Mouse (Mus musculus) right cerebral cortex, postnatal 4 days (tissue): ENCODE results near the gene Misp.
A peak's percentile ranks its signal among the peaks of the same experiment; 100 is the strongest.

Experiments
- DNase-seq: peaks from one replicate; pipeline ENCODE4 v3.0.0-alpha.2; 2022

Gene Misp

GRCm38 (mm10) chr10:79820782-79821181, at the start of gene Misp:
Gene Misp, plus strand, starts transcription at chr10:79820989.
- DNase-seq, result no peak

DNA sequence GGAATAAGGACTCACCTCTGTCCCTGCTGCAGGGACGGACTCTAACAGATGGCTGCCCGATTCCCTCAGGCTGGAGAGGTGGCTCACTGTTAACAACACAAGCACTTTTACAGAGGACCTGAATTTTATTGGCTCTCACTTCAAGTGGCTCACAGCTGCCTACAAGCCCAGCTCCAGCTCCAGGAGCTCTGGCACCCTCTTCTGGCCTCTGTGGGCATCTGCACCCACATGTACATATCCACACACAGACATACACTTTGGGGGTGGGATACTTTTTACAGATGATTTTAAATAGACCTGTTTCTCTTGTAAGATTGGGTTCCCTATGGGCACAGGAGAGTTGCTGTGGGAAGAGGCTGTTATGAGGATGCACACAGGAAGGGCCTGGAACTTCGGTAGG, 48.5 kb upstream of the Misp start:
- no peak for DNase-seq

GRCm38 (mm10) chr10:79773208-79773607, 47.6 kb upstream of the Misp start:
- no peak for DNase-seq

GRCm38 (mm10) chr10:79774486-79775279, 46.1 kb upstream of the Misp start:
- no peak for DNase-seq

DNA sequence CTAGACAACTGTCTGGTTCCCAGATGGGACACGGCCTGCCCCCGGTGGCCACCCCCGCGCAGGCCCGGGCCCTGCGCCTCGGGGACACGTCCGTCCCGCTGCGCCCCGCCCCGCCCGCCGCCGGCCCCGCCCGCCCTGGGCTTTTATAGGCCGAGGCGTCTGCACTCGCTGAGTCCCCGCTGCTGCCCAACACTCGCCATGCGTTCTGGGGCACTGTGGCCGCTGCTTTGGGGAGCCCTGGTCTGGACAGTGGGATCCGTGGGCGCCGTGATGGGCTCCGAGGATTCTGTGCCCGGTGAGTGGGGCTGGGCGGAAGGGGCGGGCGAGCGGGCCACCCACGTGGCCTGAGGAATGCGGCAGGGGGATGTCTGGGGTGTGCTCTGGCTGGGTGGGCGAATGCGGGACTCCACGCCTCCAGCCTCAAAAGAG, 43.7 kb upstream of the Misp start, which contains the start of gene Fstl3:
Gene Fstl3, plus strand, starts transcription at position 170 of the 429 bp plus-strand sequence.
- DNase-seq, result no peak

- DNase-seq, result peak; percentile 59
Measured at GRCm38 (mm10) chr10:79778006-79778405, 42.8 kb upstream of the Misp start.

GRCm38 (mm10) chr10:79779193-79779592, 41.6 kb upstream of the Misp start:
- DNase-seq, result no peak

- peak; percentile 98 for DNase-seq
Measured at GRCm38 (mm10) chr10:79779784-79780663, 40.8 kb upstream of the Misp start.

DNA sequence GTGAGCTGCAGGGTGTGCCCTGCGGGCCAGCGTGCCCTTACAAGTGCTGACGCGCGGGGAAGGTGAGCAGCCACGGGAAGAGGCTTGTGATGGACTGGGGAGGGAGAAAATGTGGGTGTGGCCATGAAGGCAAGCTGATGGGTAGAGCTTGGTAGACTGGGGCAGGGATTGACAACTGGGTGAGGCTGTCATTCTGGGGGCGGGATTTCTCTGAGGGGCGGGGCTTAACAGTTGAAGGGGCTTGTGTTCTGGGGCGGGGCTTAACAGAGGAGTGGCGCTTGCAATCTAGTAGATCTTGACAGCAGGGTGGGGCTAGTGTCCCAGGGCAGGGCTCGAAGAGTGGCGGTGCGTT, 40.1 kb upstream of the Misp start:
- DNase-seq, result peak; percentile 65

GRCm38 (mm10) chr10:79781139-79781538, 39.6 kb upstream of the Misp start:
- no peak for DNase-seq

DNA sequence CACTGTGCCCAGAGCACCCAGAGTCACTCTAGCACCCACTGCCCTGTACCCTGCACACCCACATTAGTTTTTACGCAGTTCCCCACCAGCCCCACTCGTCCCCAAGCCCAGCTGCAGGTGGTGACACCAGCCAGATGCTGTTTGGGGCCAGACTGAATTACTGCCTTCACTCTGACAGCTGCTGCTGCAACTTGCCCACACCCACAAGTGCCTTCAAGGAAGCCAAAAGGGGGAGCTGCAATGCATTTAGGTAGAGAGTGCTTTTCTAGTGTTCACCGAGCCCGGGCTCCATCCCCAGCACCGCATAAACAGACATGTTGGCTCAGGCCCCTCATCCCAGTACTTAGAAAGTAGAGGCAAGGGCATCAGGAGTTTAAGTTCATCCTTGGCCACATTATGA, 38.8 kb upstream of the Misp start:
- DNase-seq, result no peak

DNA sequence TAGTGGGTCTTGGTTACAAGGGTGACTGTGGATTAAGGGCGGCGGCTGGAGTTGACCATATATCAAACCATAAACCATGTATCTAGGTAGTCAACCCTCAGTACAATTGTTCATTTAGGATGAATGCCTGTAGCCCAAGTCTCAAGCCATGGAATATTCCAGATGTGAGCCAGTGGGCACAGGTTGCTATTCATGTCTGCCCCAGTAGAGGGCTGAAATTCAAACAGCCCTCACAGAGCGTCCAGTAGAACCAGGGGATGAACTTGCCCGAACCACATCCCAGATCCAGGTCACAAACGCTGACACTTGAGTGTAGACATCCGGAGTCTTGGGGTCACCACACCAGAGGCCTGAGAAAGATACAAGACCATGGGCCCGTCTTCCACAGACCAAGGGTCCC, 37.7 kb upstream of the Misp start:
- no peak for DNase-seq

GRCm38 (mm10) chr10:79783920-79784800, 36.6 kb upstream of the Misp start:
- DNase-seq, result peak; percentile 66

- DNase-seq, result peak; percentile 92
Measured at GRCm38 (mm10) chr10:79788386-79789158, 32.2 kb upstream of the Misp start.

DNA sequence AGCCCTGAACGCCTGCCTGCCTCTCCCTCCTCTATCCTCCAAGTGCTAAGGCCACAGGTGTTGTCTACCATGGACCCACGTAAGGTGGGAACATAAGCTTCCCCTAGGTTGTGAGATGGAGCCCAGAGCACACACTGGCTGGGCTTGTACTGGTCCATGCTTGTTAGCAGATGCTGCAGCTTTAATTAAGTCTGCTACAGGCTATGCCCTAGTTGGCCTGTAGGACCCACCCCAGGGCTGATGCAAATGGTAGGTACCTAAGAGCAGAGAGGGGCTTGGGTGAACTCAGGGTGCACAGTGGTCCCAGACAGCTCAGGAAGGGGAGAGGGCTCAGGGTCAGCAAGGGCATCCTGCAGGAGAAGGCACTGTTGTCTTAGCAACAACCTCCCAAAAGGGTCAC, 31.2 kb upstream of the Misp start:
- no peak for DNase-seq

- DNase-seq, result no peak
Measured at GRCm38 (mm10) chr10:79790861-79791260, 29.9 kb upstream of the Misp start, which contains the start of gene Prss57. Gene Prss57, minus strand, starts transcription at chr10:79790961.

- DNase-seq, result no peak
Measured at GRCm38 (mm10) chr10:79792339-79793040, 28.3 kb upstream of the Misp start.

GRCm38 (mm10) chr10:79793051-79793737, 27.6 kb upstream of the Misp start, which contains the start of gene Palm:
Gene Palm, plus strand, starts transcription at chr10:79793572.
- DNase-seq, result peak; percentile 93

DNA sequence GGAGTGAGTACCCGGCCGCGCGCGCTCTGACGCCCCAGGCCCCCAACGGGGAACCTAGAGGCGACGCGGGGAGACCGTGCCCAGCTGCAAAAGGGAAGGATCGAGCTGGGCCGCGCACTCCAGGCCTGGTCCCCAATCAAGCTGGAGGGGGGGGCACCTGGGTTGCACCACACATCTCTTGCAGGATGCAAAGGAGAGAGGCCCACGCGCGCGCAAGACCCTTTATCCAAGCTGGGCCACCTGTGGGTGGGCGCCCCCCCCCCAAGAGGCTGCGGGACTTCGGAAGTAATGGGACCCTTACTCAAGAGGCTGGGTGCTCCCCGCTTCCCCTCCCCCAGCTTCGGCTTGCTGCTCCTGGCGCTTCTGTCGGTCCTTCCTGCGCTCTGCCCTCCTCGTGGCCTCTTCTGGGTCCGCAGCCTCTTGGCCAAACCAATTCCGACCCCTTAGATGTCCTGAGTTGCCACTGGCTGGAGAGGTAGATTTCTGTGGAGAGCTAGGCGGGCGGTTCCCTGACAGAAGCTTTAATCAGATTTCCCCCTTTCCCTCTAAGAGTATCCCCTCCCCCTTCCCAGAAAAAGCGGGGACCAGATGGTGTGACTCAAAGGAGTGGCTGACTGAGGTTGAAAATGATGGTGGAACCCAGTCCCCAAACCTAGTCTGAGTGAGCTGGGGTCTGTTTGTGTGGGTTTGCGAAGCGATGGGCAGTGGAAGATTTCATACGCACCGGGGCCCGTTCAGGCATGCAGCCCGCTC, 26.9 kb upstream of the Misp start:
- DNase-seq, result peak; percentile 57

DNA sequence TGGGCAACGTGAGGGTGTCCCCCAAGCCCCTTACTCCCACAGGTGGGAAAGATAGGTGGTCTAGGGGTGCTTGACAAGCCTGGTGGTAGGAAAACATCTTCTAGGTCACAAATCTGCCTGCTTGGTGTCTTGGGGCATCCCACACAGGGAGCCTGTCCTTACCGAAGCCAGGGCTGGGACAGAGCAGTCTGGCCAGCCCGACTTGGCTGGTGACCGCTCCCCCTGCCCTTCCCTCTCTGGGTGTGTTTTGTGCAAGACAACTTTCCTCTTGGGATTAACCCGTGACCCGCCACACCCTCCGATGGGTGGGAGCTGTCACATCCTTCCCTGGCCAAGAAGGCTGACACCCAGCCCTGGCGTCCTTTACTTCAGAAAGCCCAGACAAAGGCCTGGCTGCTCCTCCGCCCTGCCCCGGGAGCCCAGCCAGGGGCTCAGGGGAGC, 26.3 kb upstream of the Misp start:
- no peak for DNase-seq
